Mouse (Mus musculus): ENCODE data around the gene Sub1. TPM values are rescaled to one million over a fixed set of nuclear protein-coding genes. Genes with fewer than 3 reads are reported as not detected.

Sub1 gene
- total and polyA plus RNA-seq, 3 experiments, result 553 to 2,677 (median 1,927) TPM

GRCm38 (mm10) chr15:12010602-12011044 lies 13.8 kb upstream of the Sub1 start:
- Histone ChIP-seq H3K4me3 (replicated peaks in 1 of 3; ENCODE audit: low read depth in 2 of 3, low read length in 2 of 3, poor library complexity in 1 of 3) (peak overlapping the region; percentile 30 to 67 (median 61)), H3K79me2 (replicated peaks; ENCODE audit: control insufficient read depth, extremely low read depth, insufficient read depth, poor library complexity, severe bottlenecking) (no peaks in the 10 kb centered on the region), H3K27me3 (replicated peaks) (no peaks in the 10 kb centered on the region), H3K4me1 (ENCODE audit: control insufficient read depth in 1 of 2, insufficient read depth in 2 of 2) (peaks cover 36 to 75% of the 10 kb centered on the region in 2 experiments), H3K9me3 (replicated peaks; ENCODE audit: low read length) (no peaks in the 10 kb centered on the region), H3K9ac (ENCODE audit: insufficient read depth, low read depth) (peak overlapping the region; percentile 29), H3K27ac (ENCODE audit: insufficient read depth, low read depth) (peak overlapping the region; percentile 99), H3K36me3 (replicated peaks in 1 of 2; ENCODE audit: control insufficient read depth in 1 of 2, insufficient read depth in 1 of 2, low read length in 1 of 2) (no peaks in the 10 kb centered on the region), H3K4me2 (ENCODE audit: insufficient read depth, low read depth, poor library complexity, severe bottlenecking) (peak overlapping the region; percentile 42)
- peak; percentile 90 for DNase-seq (ENCODE audit: extremely low read depth)
- dilution Hi-C loops (cut with MboI; ENCODE audit: extremely low pct_ligation_motif_present, extremely low pct_unique_long_range_greater_than_20kb, low sequenced_read_pairs) (no loop called here), in situ Hi-C loops (cut with MboI; ENCODE audit: low pct_ligation_motif_present, low pct_unique_long_range_greater_than_20kb, low sequenced_read_pairs) (no loop called here)
- TF ChIP-seq GABPA (IDR thresholded peaks at IDR 0.05; ENCODE audit: insufficient replicate concordance, low read depth, low read length), result no peak
- TF ChIP-seq ZKSCAN1 (IDR thresholded peaks at IDR 0.05; ENCODE audit: borderline replicate concordance, low read depth, low read length), result no peak
- no peak; the same call in none of the 2 replicates for TF ChIP-seq NELFE (IDR thresholded peaks at IDR 0.05; ENCODE audit: low read depth, low read length)
- no peak for TF ChIP-seq MYC (IDR thresholded peaks at IDR 0.05; ENCODE audit: low read depth, low read length)
- TF ChIP-seq CHD2 (IDR thresholded peaks at IDR 0.05; ENCODE audit: low read length), result no peak
- no peak for TF ChIP-seq ETS1 (conservative IDR thresholded peaks at IDR 0.05; ENCODE audit: low read depth, low read length)
- TF ChIP-seq CTCF (conservative IDR thresholded peaks at IDR 0.05 in 1 of 2, IDR thresholded peaks at IDR 0.05 in 1 of 2; ENCODE audit: low read depth in 2 of 2, low read length in 2 of 2), result no peak
- TF ChIP-seq RAD21 (IDR thresholded peaks at IDR 0.05; ENCODE audit: low read depth, low read length), result no peak; the same call in 1 of the 2 replicates
- no peak for TF ChIP-seq JUN (IDR thresholded peaks at IDR 0.05; ENCODE audit: insufficient read depth, low read depth, low read length)
- no peak for TF ChIP-seq MAZ (IDR thresholded peaks at IDR 0.05; ENCODE audit: low read depth, low read length)
- no peak for TF ChIP-seq RCOR1 (conservative IDR thresholded peaks at IDR 0.05; ENCODE audit: low read depth, low read length)
- no peak for TF ChIP-seq USF2 (conservative IDR thresholded peaks at IDR 0.05; ENCODE audit: low read depth, low read length)
- TF ChIP-seq POLR2A (IDR thresholded peaks at IDR 0.05; ENCODE audit: low read depth, low read length), result peak; percentile 57
- TF ChIP-seq MAFK (IDR thresholded peaks at IDR 0.05; ENCODE audit: insufficient replicate concordance, low read length), result no peak
- no peak for TF ChIP-seq MEF2A (IDR thresholded peaks at IDR 0.05; ENCODE audit: borderline replicate concordance, low read depth, low read length)
- no peak for TF ChIP-seq USF1 (IDR thresholded peaks at IDR 0.05; ENCODE audit: low read depth, low read length)
- TF ChIP-seq TBP (conservative IDR thresholded peaks at IDR 0.05; ENCODE audit: low read depth, low read length), result 0 out of 2 replicates have a peak, but pooled peaks have one; percentile 75
- no peak for TF ChIP-seq POLR2AphosphoS2 (IDR thresholded peaks at IDR 0.05; ENCODE audit: low read depth, low read length)
- no peak for TF ChIP-seq JUND (conservative IDR thresholded peaks at IDR 0.05; ENCODE audit: low read depth, low read length)
- no peak for TF ChIP-seq MXI1 (IDR thresholded peaks at IDR 0.05; ENCODE audit: low read depth, low read length)
- TF ChIP-seq E2F4 (IDR thresholded peaks at IDR 0.05; ENCODE audit: insufficient replicate concordance, low read depth, low read length), result no peak
- no peak for TF ChIP-seq BHLHE40 (IDR thresholded peaks at IDR 0.05; ENCODE audit: low read depth, low read length)
- no peak for TF ChIP-seq KAT2A (IDR thresholded peaks at IDR 0.05; ENCODE audit: insufficient replicate concordance, low read length)
- TF ChIP-seq TCF12 (IDR thresholded peaks at IDR 0.05; ENCODE audit: low read depth, low read length), result no peak
- peak; percentile 49; the same call in 1 of the 2 replicates for TF ChIP-seq ELF1 (IDR thresholded peaks at IDR 0.05; ENCODE audit: low read depth, low read length)
- TF ChIP-seq UBTF (IDR thresholded peaks at IDR 0.05; ENCODE audit: low read depth, low read length), result peak; percentile 26; the same call in 1 of the 2 replicates
